Mouse (Mus musculus) CD4-positive, CD25-positive, alpha-beta regulatory T cell, adult 9 weeks (primary cell): ENCODE results near the gene Qpctl. TPM values are rescaled to one million over a fixed set of nuclear protein-coding genes. Genes with fewer than 3 reads are reported as not detected.

Experiments
- polyA plus RNA-seq: library from polyadenylated mRNA; unstranded; fragments of 100-300 nt; shearing (Covaris generic); gene quantifications from one replicate; pipeline ENCODE4 v1.2.1, GENCODE M21; 2017

Gene Qpctl
- 17.4 TPM for polyA plus RNA-seq

GRCm38 (mm10) chr7:19148875-19149541, at the start of gene Qpctl:
Gene Qpctl (minus strand): TSS chr7:19149291.

GRCm38 (mm10) chr7:19175708-19176515, 26.8 kb upstream of the Qpctl start, which contains the start of gene Eml2:
Gene Eml2 (plus strand): TSS chr7:19176421.

GRCm38 (mm10) chr7:19165656-19166423, 16.7 kb upstream of the Qpctl start, which contains the start of gene Gipr:
Gene Gipr (minus strand): TSS chr7:19166127.

GRCm38 (mm10) chr7:19149626-19150025, 535 bp upstream of the Qpctl start, which contains the start of gene Snrpd2:
Gene Snrpd2 (plus strand): TSS chr7:19149722.

GRCm38 (mm10) chr7:19119631-19120429, 29.3 kb downstream of the Qpctl start, which contains the start of gene Fbxo46:
Gene Fbxo46 (plus strand): TSS chr7:19119859.

GRCm38 (mm10) chr7:19118028-19118771, 30.9 kb downstream of the Qpctl start, which contains the start of gene Gm4969:
Gene Gm4969 (minus strand): TSS chr7:19118368.

GRCm38 (mm10) chr7:19094471-19094825, 54.6 kb downstream of the Qpctl start, which contains the start of gene Six5:
Gene Six5 (plus strand): TSS chr7:19094594.

Other genes with a start within 250 kb of the Qpctl start
- gene Ccdc61, start 238.9 kb downstream of the Qpctl start, polyA plus RNA-seq: 20.1 TPM
- gene Nova2, start 223.4 kb downstream of the Qpctl start, polyA plus RNA-seq: 0.06 TPM
- not detected for gene Nanos2, start 161.9 kb downstream of the Qpctl start, polyA plus RNA-seq
- 3.5 TPM for gene Mypop, start 158.0 kb downstream of the Qpctl start, polyA plus RNA-seq
- 3.1 TPM for gene Irf2bp1, start 145.2 kb downstream of the Qpctl start, polyA plus RNA-seq
- not detected for gene Foxa3, start 125.8 kb downstream of the Qpctl start, polyA plus RNA-seq
- 19.0 TPM for gene Sympk, start 124.9 kb downstream of the Qpctl start, polyA plus RNA-seq
- gene Rsph6a, start 94.6 kb downstream of the Qpctl start, polyA plus RNA-seq: not detected
- not detected for gene Dmwd, start 73.1 kb downstream of the Qpctl start, polyA plus RNA-seq
- gene Dmpk, start 65.4 kb downstream of the Qpctl start, polyA plus RNA-seq: 0.42 TPM
- 0.15 TPM for gene Six5, start 54.7 kb downstream of the Qpctl start, polyA plus RNA-seq
- not detected for gene Gm4969, start 30.9 kb downstream of the Qpctl start, polyA plus RNA-seq
- gene Fbxo46, start 29.4 kb downstream of the Qpctl start, polyA plus RNA-seq: 28.3 TPM
- 54.7 TPM for gene Snrpd2, start 431 bp upstream of the Qpctl start, polyA plus RNA-seq
- gene Gipr, start 16.8 kb upstream of the Qpctl start, polyA plus RNA-seq: not detected
- 33.3 TPM for gene Eml2, start 27.1 kb upstream of the Qpctl start, polyA plus RNA-seq
- gene Gpr4, start 63.2 kb upstream of the Qpctl start, polyA plus RNA-seq: 0.31 TPM
- 25.6 TPM for gene Opa3, start 79.0 kb upstream of the Qpctl start, polyA plus RNA-seq
- gene Vasp, start 122.5 kb upstream of the Qpctl start, polyA plus RNA-seq: 301 TPM
- gene Ppm1n, start 130.8 kb upstream of the Qpctl start, polyA plus RNA-seq: 1.3 TPM
- gene Rtn2, start 133.3 kb upstream of the Qpctl start, polyA plus RNA-seq: not detected
- gene Fosb, start 160.8 kb upstream of the Qpctl start, polyA plus RNA-seq: 0.94 TPM
- gene Ercc1, start 195.5 kb upstream of the Qpctl start, polyA plus RNA-seq: 88.0 TPM
- 18.5 TPM for gene Cd3eap, start 210.2 kb upstream of the Qpctl start, polyA plus RNA-seq
- gene Ppp1r13l, start 210.5 kb upstream of the Qpctl start, polyA plus RNA-seq: 0.29 TPM
- 11.8 TPM for gene Ercc2, start 232.7 kb upstream of the Qpctl start, polyA plus RNA-seq